Mouse (Mus musculus) forebrain, embryonic 10.5 days (tissue): ENCODE results near the gene Mast4. TPM values are rescaled to one million over a fixed set of nuclear protein-coding genes. Genes with fewer than 3 reads are reported as not detected.

Source experiments
- DNase-seq: peaks from one replicate; pipeline ENCODE4 v3.0.0-alpha.2; 2017; ENCODE audit warnings: low spot score; ENCODE audit errors: extremely low spot score
- H3K27ac ChIP-seq: fragments of 300-500 bp; sonication (generic); 2 replicates; pipeline ENCODE4 v1.5.1; 2016; ENCODE audit warnings: mild to moderate bottlenecking
- H3K27me3 ChIP-seq: fragments of 300-500 bp; sonication (generic); 2 replicates; pipeline ENCODE4 v1.6.1; 2016; ENCODE audit warnings: mild to moderate bottlenecking; ENCODE audit not compliant: poor library complexity, severe bottlenecking
- H3K36me3 ChIP-seq: fragments of 300-500 bp; sonication (generic); replicated peaks from 2 replicates; pipeline ENCODE4 v1.6.1; 2016; ENCODE audit warnings: mild to moderate bottlenecking, moderate library complexity
- H3K4me1 ChIP-seq: fragments of 300-500 bp; sonication (generic); 2 replicates; pipeline ENCODE4 v1.6.1; 2016
- H3K4me3 ChIP-seq: fragments of 300-500 bp; sonication (generic); 2 replicates; pipeline ENCODE4 v1.5.1; 2016; ENCODE audit warnings: mild to moderate bottlenecking, moderate library complexity
- H3K9me3 ChIP-seq: fragments of 300-500 bp; sonication (generic); 2 replicates; pipeline ENCODE4 v1.6.1; 2016; ENCODE audit warnings: mild to moderate bottlenecking, moderate library complexity
- WGBS: fragments of 180-500 bp; shearing (Covaris S2); methylation state at CpG from one replicate; pipeline ENCODE4 v1.1.7; 2016; 5-methylcytosine and 5-hydroxymethylcytosine counted together
- polyA plus RNA-seq: library from polyadenylated mRNA; unstranded; fragments of >200 nt; fragmentation: Nextera tagmentation; extraction: Ambion mirVana; gene quantifications from 2 replicates; pipeline ENCODE4 v1.2.1, GENCODE M21; 2016

Mast4 gene
- polyA plus RNA-seq, 1 experiment from 2014 or later = 18.3 TPM

DNA sequence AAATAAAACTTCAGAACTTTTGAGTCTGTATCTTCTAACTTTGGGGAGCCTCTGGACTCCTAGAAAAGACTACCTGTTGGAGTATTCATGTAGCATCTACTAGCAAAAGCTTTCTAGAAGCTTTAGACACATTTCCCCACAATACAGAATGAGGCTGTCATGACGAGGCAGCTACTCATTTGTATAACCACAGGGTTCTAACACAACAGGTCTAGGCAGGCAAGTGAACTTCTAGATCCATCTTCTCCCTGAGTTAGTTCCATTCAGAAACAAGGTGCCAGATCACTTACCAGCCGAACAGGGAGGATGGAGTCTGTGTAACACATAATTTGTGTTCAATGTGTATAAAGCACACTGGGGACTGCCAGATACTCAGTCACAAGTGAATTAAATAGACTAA lies 608.4 kb downstream of the Mast4 start:
- no peak overlapping the region for H3K27ac ChIP-seq
- H3K4me3 ChIP-seq = no peak overlapping the region
- 86% methylated on average over 2 of the region's 2 CpGs for WGBS
- H3K4me1 ChIP-seq = no peaks in the 10 kb centered on the region
- no peaks in the 10 kb centered on the region for H3K27me3 ChIP-seq
- H3K9me3 ChIP-seq = no peaks in the 10 kb centered on the region
- H3K36me3 ChIP-seq = no peaks in the 10 kb centered on the region
- DNase-seq = no peak

DNA sequence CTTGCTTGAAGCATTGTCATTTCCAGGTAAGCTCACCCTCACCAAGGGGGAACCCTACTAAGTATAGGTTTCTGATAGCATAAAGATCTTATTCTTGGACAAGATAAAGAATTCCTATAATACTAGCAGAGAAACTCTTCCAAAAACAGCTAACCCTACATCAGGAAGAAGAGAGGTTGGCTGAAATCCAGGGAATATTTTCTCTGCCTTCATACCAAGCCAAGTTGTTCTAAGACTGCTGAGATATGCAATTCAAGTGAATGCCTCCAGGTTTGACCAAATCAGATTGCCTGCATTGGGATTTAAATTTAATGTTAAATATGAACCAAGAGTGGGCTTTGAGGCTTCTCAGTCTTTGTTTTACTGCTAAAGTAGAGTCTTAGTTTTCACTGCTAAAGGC lies 608.9 kb downstream of the Mast4 start:
- no peak overlapping the region for H3K27ac ChIP-seq
- H3K36me3 ChIP-seq = no peaks in the 10 kb centered on the region
- no peaks in the 10 kb centered on the region for H3K27me3 ChIP-seq
- no peaks in the 10 kb centered on the region for H3K4me1 ChIP-seq
- no peaks in the 10 kb centered on the region for H3K9me3 ChIP-seq
- no peak for DNase-seq
- no peak overlapping the region for H3K4me3 ChIP-seq

DNA sequence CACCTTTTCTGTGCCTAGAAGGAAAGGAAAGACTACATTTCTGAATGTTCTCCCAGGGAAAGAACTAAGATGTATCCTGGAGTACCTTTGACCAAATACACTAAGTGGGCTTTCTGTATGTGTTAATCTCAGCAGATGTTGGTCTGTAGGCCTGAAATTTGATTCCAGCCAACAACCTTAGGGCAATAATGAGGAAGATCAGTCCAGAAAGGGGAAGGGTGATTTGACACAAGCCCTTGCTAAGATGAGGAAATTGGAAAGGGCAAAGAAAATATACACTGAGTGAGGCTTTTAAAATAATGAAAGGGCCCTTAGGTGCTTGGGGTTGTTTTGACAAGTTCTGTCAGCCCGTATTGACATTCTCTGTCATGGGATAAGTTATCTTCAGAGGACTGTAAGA lies 617.3 kb downstream of the Mast4 start:
- Histone ChIP-seq H3K4me1 (no peaks in the 10 kb centered on the region), H3K27ac (no peak overlapping the region), H3K36me3 (no peaks in the 10 kb centered on the region), H3K4me3 (no peak overlapping the region), H3K9me3 (no peaks in the 10 kb centered on the region), H3K27me3 (no peaks in the 10 kb centered on the region)
- WGBS = 65% methylated on average over 1 of the region's 1 CpGs
- no peak for DNase-seq

DNA sequence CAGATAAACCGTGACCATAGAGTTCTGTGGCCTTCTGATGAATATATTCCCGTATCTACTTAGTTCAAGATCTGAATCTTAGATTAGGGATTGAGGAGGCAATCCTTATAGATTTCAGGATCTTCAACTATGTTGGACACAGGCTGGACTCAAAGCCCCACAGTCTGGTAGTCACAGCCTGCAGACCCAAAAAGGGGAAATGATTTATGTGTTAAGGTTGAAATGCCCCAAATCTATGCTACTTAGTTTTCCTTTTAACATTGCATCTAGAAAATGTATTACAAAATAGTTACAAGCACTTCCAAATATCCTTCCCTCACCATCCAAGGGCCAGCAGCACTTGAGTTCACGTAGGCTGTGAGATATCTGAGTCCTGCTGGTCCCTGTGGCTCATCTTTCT lies 633.6 kb downstream of the Mast4 start:
- Histone ChIP-seq H3K27ac (no peak overlapping the region), H3K36me3 (no peaks in the 10 kb centered on the region), H3K4me1 (peaks cover 24% of the 10 kb centered on the region), H3K27me3 (peaks cover 7% of the 10 kb centered on the region), H3K4me3 (no peak overlapping the region), H3K9me3 (no peaks in the 10 kb centered on the region)
- DNase-seq = no peak
- WGBS = 83% methylated on average over 3 of the region's 3 CpGs

DNA sequence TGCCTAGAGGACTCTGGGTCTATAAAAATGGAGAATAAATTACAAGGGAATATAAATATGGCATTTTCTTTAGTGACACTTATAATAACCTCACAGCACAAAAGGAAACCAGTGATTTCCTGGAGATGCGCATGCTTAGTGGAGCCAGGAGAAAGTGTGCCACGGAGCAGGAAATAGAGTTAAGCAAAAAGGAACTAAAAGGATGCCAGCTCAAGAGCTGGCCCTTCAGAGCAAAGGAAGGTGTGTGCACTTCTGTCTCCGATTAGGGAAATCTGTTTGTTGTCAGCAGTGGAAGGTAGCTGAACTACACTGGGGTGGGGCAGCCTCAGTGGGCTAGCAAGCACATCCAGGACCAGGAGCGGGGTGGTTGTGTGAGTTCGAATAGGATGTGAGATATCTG lies 634.1 kb downstream of the Mast4 start:
- H3K27ac ChIP-seq = no peak overlapping the region
- H3K9me3 ChIP-seq = no peaks in the 10 kb centered on the region
- no peak overlapping the region for H3K4me3 ChIP-seq
- WGBS = 90% methylated on average over 5 of the region's 5 CpGs
- peaks cover 24% of the 10 kb centered on the region for H3K4me1 ChIP-seq
- H3K27me3 ChIP-seq = peaks cover 7% of the 10 kb centered on the region
- no peaks in the 10 kb centered on the region for H3K36me3 ChIP-seq
- DNase-seq = no peak

DNA sequence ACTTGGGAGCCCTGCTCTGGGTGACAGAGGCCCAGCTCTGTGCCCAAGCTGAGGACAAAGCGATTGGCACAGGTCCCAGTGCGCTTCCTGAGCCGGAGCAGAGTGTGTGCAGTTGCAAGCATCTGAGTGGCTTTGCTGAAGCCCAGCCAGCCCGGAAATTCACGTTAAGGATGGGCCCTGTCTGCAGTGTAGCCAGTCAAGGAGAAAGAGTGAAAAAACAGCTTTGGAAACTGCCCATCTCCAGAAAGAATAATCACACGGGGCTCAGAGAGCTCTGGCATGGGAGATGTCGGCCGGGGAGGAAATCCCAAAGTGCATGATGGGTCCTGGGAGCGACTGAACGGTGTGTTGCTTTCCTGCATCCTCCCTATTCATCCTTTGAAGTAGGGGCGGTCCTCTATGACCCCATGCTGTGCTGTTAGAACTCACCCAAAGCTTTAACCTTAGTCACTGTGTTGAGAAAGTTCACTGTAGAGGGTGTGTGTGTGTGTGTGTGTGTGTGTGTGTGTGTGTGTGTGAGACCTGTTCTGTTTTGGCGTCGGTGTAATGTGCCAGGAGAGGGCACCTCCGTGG lies 635.5 kb downstream of the Mast4 start:
- Histone ChIP-seq H3K4me1 (peaks cover 24% of the 10 kb centered on the region), H3K27me3 (peaks cover 7% of the 10 kb centered on the region), H3K9me3 (no peaks in the 10 kb centered on the region), H3K36me3 (no peaks in the 10 kb centered on the region), H3K4me3 (peak overlapping the region; percentile 29), H3K27ac (peak overlapping the region; percentile 78)
- WGBS = 47% methylated on average over 14 of the region's 14 CpGs
- peak; percentile 22 for DNase-seq

DNA sequence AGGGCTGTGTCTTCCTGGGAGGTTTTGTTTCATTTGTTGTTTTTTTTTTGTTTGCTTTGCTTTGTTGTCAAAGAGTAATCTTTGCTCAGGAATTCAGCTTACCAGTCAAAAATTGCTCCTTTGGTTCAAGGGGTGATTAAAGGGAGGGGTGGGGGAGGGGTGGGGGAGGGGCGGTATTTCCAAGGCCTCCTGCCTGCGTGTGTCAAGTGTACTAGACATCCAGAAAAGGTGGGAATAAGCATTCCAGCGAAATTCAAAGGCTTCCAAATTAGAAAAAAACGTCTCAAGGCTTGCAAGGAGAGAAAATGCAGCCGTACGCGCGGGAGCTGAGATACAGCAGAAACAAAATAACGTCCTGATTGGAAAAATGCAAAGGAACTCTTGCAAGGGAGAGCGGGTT lies 636.0 kb downstream of the Mast4 start:
- peaks cover 7% of the 10 kb centered on the region for H3K27me3 ChIP-seq
- H3K4me3 ChIP-seq = peak overlapping the region; percentile 29
- H3K4me1 ChIP-seq = peaks cover 24% of the 10 kb centered on the region
- 39% methylated on average over 10 of the region's 10 CpGs for WGBS
- H3K9me3 ChIP-seq = no peaks in the 10 kb centered on the region
- no peaks in the 10 kb centered on the region for H3K36me3 ChIP-seq
- peak overlapping the region; percentile 78 for H3K27ac ChIP-seq
- no peak for DNase-seq

DNA sequence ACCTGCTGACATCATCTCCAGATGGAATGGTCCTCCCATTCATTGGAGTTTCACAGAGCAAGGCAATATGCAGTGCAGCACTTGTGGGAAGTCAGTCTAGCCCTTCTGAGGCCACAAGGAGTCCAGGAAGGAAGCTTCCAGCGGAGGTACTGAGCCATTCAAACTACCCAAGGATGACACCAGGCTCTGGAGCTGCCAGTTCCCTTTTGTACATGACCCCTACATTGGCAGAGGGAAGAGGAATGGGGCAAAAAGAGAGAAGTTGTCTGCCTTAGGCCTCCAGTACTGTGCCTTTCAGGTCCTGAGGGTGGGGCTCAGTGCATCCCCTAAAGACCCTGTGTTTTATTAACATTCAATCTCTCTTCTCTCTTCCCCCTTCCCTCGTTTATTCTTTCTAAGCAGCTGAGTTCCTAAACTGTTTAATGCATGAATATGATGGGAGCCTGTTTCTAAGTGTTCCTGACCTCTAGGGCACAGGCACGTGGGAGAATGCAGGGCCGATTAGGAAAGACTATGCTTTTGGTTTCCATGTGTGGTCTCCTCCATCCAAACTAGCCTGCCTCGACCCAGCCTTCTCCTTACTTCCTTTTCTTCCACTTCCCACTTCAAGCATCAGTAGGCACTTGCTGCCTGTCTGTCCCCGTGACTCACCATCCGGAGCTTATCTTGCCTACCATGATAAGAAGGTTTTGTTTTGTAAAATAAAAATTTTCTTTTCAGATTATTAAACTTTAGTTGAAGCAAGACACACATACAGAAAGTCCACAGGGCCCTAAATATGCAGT lies 639.0 kb downstream of the Mast4 start:
- H3K4me3 ChIP-seq = no peak overlapping the region
- H3K27me3 ChIP-seq = peaks cover 7% of the 10 kb centered on the region
- H3K4me1 ChIP-seq = peaks cover 39% of the 10 kb centered on the region
- no peak overlapping the region for H3K27ac ChIP-seq
- WGBS = 85% methylated on average over 7 of the region's 7 CpGs
- DNase-seq = no peak
- H3K36me3 ChIP-seq = no peaks in the 10 kb centered on the region
- no peaks in the 10 kb centered on the region for H3K9me3 ChIP-seq

DNA sequence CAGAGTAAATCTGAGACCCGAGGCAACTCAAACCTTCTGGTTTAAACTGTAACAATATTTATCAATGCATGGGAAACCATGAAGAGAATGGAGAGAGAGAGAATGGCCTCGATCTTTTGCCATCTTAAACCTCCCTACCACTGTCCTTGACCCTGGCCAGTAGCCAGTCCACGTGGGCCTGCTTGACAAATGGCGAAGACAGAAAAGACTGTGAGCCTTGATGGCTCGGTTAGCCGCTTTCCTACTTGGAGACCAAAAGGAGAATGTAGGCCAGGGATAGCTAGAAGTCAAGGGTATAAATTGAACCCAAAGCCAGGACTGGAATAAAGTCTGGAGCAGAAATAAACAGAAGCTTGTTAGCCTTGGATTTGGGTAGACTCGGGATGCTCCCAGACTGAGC lies 640.1 kb downstream of the Mast4 start:
- H3K4me1 ChIP-seq = peaks cover 32% of the 10 kb centered on the region
- peaks cover 3% of the 10 kb centered on the region for H3K27me3 ChIP-seq
- H3K4me3 ChIP-seq = no peak overlapping the region
- H3K36me3 ChIP-seq = no peaks in the 10 kb centered on the region
- H3K9me3 ChIP-seq = no peaks in the 10 kb centered on the region
- no peak overlapping the region for H3K27ac ChIP-seq
- 93% methylated on average over 7 of the region's 7 CpGs for WGBS
- DNase-seq = no peak

DNA sequence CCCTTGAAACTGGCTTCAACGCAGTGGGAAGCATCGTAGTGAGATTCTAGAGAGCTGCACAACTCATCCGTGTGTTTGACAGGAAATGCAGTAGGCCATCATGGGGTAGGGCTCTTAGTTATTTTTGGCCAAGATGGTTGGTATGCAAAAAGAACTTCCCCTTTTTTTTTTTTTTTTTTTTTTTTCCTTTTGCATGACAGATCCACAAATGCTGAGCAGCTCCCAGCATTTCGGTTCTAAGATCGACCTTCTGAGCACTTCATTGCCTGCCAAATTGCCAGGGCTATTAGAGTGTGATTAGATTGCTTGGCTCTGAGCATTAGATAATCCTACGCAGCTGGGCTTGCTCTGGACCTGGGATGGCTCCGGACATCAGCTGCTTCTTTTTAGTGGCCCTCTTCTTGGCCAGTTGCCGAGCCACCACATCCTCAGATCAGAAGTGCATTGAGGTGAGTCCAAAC lies 640.9 kb downstream of the Mast4 start, which contains the start of gene Cd180:
Gene Cd180 (plus strand): TSS at position 218 of the 461 bp plus-strand sequence.
- WGBS = 90% methylated on average over 8 of the region's 8 CpGs
- no peak within 1 kb of the TSS; the same call in 1 of the 2 replicates for H3K27ac ChIP-seq
- no peaks in the 10 kb centered on the region for H3K36me3 ChIP-seq

DNA sequence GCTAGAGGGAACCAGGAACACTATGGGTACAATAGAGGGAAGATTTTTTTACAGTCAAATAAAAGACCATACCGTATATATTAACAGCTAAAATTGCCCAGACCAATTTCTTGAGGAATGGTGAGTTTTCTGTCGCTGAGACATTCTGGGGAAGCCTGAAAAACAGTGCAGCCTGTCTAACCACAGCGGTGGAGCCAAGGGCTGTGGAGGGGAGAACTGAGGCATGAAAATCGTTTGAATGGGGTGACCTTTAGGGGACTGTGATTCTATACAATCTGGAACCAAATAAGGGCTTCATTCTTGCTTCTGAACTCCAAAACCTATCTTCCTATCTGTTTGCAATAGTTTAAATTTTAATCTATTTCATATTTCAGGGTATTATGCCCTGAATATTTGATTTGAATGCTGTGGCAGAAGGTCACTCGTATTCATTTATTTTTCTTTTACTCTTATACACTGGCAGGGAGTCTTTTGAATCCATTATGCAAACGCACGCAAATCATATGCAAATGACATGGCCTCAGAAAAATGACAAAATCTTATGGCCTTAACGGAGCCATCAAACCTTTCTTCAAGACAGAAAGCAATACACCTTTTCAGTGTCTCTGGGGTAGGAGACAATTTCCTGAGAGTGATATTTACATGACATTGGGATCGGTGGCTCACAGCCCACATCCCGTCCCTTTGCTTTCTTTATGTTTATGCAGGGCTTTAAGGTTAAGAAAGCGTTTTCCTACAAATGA lies 642.7 kb downstream of the Mast4 start:
- Histone ChIP-seq H3K9me3 (no peaks in the 10 kb centered on the region), H3K27me3 (no peaks in the 10 kb centered on the region), H3K4me3 (no peak overlapping the region), H3K4me1 (peaks cover 19% of the 10 kb centered on the region), H3K27ac (no peak overlapping the region), H3K36me3 (no peaks in the 10 kb centered on the region)
- no peak for DNase-seq
- 75% methylated on average over 11 of the region's 11 CpGs for WGBS

More for the DNA sequence above, 640.9 kb downstream of the Mast4 start, which contains the start of gene Cd180:
- H3K27me3 ChIP-seq = no peaks in the 10 kb centered on the region
- H3K9me3 ChIP-seq = no peaks in the 10 kb centered on the region
- peaks cover 24% of the 10 kb centered on the region for H3K4me1 ChIP-seq
- H3K4me3 ChIP-seq = no peak within 1 kb of the TSS
- no peak for DNase-seq

DNA sequence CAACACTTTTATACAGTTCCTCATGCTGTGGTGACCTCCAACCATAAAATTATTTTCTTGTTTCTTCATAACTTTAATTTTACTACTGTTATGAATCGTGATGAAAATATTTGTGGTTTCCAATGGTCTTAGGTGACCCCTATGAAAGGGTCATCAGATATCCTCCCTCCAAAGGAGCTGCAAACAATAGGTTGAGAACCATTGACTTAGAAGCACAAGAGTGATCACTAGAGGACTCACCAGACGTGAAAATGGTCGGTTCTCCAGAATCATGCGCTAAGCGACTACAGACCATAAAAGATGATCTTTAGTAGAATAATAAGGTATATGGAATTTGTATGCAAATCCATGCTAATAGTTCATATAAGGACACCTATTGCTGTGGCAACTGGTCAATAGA lies 644.1 kb downstream of the Mast4 start:
- Histone ChIP-seq H3K36me3 (no peaks in the 10 kb centered on the region), H3K4me3 (no peak overlapping the region), H3K27me3 (no peaks in the 10 kb centered on the region), H3K4me1 (peaks cover 19% of the 10 kb centered on the region), H3K9me3 (no peaks in the 10 kb centered on the region), H3K27ac (no peak overlapping the region)
- DNase-seq = no peak
- 95% methylated on average over 5 of the region's 5 CpGs for WGBS
